In genomic region chr14:99298385-99299021, GRCm38 (mm10) we compare ENCODE assay signal across 8 mouse cellular contexts. TPM values are rescaled to one million over a fixed set of nuclear protein-coding genes. Genes with fewer than 3 reads are reported as not detected.
DNase-seq lines count a peak whose midpoint lies in the region; ATAC-seq lines count a peak whose summit lies in the region.

Klf5 (plus strand) TSS chr14:99298691.

- H3K4me1 ChIP-seq in hindbrain, embryonic 13.5 days (replicated peaks): peaks cover 19% of the 10 kb centered on the region

- no peaks in the 10 kb centered on the region for H3K36me3 ChIP-seq in hindbrain, embryonic 13.5 days

- H3K27ac ChIP-seq in hindbrain, embryonic 13.5 days: peak within 1 kb of the TSS; percentile 13; the same call in 1 of the 2 replicates

- no peaks in the 10 kb centered on the region for H3K9me3 ChIP-seq in hindbrain, embryonic 13.5 days

- ATAC-seq in hindbrain, embryonic 13.5 days (ENCODE audit: low FRiP score): peak; percentile 97

- H3K4me2 ChIP-seq in hindbrain, embryonic 13.5 days: peak within 1 kb of the TSS; percentile 94

- peak within 1 kb of the TSS; percentile 76 for H3K4me3 ChIP-seq in hindbrain, embryonic 13.5 days

- peak; percentile 68 for DNase-seq in T-cell, adult 2 months (ENCODE audit: low spot score)
- peak; percentile 89 to 93 for DNase-seq in cerebellum, postnatal 25 days
- peak; percentile 74 to 88 for DNase-seq in frontal cortex, postnatal 25 days (ENCODE audit: low spot score in 2 of 2)
- DNase-seq in layer of hippocampus, postnatal 14 days (ENCODE audit: low spot score in 2 of 2): peak; percentile 86 to 91
- DNase-seq in lung, postnatal 10 days: peak; percentile 95
- DNase-seq in ovary, postnatal 36 days (ENCODE audit: low spot score): peak; percentile 93
- DNase-seq in thymus, postnatal 14 days: peak; percentile 82

- H3K27me3 ChIP-seq in hindbrain, embryonic 13.5 days: peaks cover 50% of the 10 kb centered on the region

- WGBS in hindbrain, embryonic 13.5 days: 0% methylated on average over 63 of the region's 67 CpGs

- peak within 1 kb of the TSS; percentile 77 for H3K9ac ChIP-seq in hindbrain, embryonic 13.5 days

RNA-seq across cellular contexts. Expression of gene Klf5, which starts in this region (rescaled TPM):
- polyA plus RNA-seq in hindbrain, embryonic 13.5 days (2015; fragmentation: Nextera tagmentation; extraction: Ambion mirVana): 2.7 and 3.2 TPM in 2 replicates
- total RNA-seq in layer of hippocampus, postnatal 14 days (2021): 1 to 10 TPM; 5.1 TPM

Comparison
In these comparisons a context has a peak if more than half of its experiments do, and no peak if none do; other contexts are left out.
1. Peak in every context shown above with its lines: DNase-seq, ATAC-seq, H3K4me3 ChIP-seq and H3K27ac ChIP-seq.